Mouse (Mus musculus): ENCODE results near the gene Ndst4. TPM values are rescaled to one million over a fixed set of nuclear protein-coding genes. Genes with fewer than 3 reads are reported as not detected.
A peak's percentile ranks its signal among the peaks of the same experiment; 100 is the strongest.

Ndst4 gene
- polyA plus RNA-seq (2015; fragmentation: Nextera tagmentation; extraction: Ambion mirVana): 0.02 and 0.06 TPM in 2 replicates

DNA sequence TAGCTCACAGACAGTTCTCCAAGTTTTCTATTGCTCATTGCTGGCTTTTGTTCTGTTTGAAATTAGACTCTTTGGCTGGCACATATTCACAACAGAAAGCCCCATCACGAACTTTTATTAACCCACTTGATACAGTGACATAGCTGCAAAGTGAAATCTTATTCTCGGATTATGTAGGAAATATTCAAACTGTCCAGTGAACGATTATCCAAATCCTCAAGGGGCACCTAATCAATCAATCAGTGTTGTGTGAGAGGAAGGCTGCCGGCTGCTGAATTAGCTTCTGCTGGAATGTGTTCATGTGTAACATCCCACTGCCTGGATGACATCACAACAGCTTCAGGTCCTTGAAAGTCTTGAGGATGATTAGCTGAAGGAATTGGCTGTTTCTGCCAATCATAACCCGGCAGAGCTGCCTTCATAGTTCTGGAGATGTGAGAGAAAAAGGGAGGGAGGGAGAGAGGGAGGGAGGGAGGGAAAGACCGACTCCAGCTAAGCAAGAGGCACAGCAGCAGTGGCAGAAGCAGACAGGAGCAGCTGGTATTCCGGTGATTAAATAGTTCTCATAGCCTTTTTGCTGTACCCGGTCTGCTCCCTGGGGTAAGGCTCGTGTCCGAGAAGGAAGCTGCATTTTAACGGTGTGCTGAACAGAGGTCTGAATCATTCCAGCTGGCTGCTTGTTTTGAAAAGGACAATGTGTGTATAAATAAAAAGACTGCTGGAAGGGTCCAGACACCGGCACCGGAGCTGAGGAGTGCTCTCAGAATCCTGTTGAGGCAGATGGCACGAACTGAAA lies at the start of gene Ndst4:
Ndst4 (plus strand) TSS at position 476 of the 796 bp plus-strand sequence.
- no peaks in the 10 kb centered on the region for H3K4me1 ChIP-seq (ENCODE audit: insufficient read depth, low read depth, low read length)
- peak within 1 kb of the TSS; percentile 54 for H3K4me2 ChIP-seq (replicated peaks; ENCODE audit: low read depth, low read length)
- no peak within 1 kb of the TSS for H3K9ac ChIP-seq (replicated peaks; ENCODE audit: low read depth)
- H3K27ac ChIP-seq (ENCODE audit: low read length): no peak within 1 kb of the TSS
- ATAC-seq: peak; percentile 26; the same call in 1 of the 2 replicates
- TF ChIP-seq EP300 (IDR thresholded peaks at IDR 0.05): no peak
- H3K9me3 ChIP-seq (ENCODE audit: low read length): no peaks in the 10 kb centered on the region
- WGBS: 15% methylated on average over 14 of the region's 14 CpGs
- peak within 1 kb of the TSS; percentile 27 for H3K4me3 ChIP-seq (ENCODE audit: low read depth, low read length)
- peak; percentile 46 for DNase-seq (ENCODE audit: low spot score)
- no peaks in the 10 kb centered on the region for H3K36me3 ChIP-seq (ENCODE audit: insufficient read depth, low read length)
- H3K27me3 ChIP-seq (replicated peaks; ENCODE audit: insufficient read depth, low read length): no peaks in the 10 kb centered on the region

DNA sequence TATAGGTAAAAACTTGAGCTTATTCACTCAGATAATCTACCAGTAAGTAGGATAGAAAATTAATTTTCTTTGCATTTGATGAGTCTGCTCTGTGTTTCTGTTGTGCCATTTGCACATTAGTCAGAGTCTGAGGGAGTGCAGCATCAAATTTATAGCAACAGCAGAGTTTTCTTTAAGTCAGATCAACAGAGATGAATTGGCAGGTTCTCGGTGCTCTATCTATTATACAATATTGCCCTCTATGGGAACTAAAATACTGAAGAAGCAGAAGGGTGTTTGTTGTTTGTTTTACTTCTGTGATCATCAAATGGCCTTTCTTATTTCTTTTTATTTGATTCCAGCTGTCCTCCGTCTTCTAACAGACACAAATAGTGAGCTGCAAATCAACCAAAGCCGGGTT lies 6.4 kb upstream of the Ndst4 start:
- Histone ChIP-seq H3K9ac (replicated peaks; ENCODE audit: low read depth) (no peak overlapping the region), H3K4me1 (ENCODE audit: insufficient read depth, low read depth, low read length) (no peaks in the 10 kb centered on the region), H3K27me3 (replicated peaks; ENCODE audit: insufficient read depth, low read length) (no peaks in the 10 kb centered on the region), H3K4me2 (replicated peaks; ENCODE audit: low read depth, low read length) (no peak overlapping the region), H3K4me3 (ENCODE audit: low read depth, low read length) (no peak overlapping the region), H3K9me3 (ENCODE audit: low read length) (no peaks in the 10 kb centered on the region), H3K36me3 (ENCODE audit: insufficient read depth, low read length) (no peaks in the 10 kb centered on the region), H3K27ac (ENCODE audit: low read length) (no peak overlapping the region)
- WGBS: 57% methylated on average over 3 of the region's 3 CpGs
- ATAC-seq (no peak), DNase-seq (ENCODE audit: low spot score) (no peak)
- no peak for TF ChIP-seq CTCF (IDR thresholded peaks at IDR 0.05)
- TF ChIP-seq EP300 (IDR thresholded peaks at IDR 0.05): no peak

DNA sequence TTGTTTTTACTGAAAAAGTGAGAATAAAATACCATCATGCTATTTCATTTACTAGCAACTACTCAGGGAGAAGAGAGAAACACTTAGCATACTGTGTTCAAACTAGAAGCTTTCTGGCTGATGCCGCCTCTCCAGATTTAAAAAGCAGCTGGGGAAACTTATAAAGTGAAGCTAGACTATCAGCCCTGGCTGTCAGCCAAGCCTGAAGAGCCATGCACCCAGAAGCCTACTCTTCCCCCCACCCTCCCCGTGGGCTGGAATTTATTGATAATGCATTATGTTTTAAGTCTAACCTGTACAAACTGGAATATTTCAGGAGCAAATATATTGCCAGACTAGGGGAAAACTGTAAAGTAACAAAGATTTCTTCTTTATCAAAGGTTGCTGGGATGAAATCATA lies 2.6 kb downstream of the Ndst4 start:
- Histone ChIP-seq H3K27me3 (replicated peaks; ENCODE audit: insufficient read depth, low read length) (no peaks in the 10 kb centered on the region), H3K9ac (replicated peaks; ENCODE audit: low read depth) (no peak overlapping the region), H3K4me3 (ENCODE audit: low read depth, low read length) (no peak overlapping the region), H3K4me1 (ENCODE audit: insufficient read depth, low read depth, low read length) (no peaks in the 10 kb centered on the region), H3K4me2 (replicated peaks; ENCODE audit: low read depth, low read length) (no peak overlapping the region), H3K36me3 (ENCODE audit: insufficient read depth, low read length) (no peaks in the 10 kb centered on the region), H3K9me3 (ENCODE audit: low read length) (no peaks in the 10 kb centered on the region), H3K27ac (ENCODE audit: low read length) (no peak overlapping the region)
- ATAC-seq (no peak), DNase-seq (ENCODE audit: low spot score) (no peak)
- no peak for TF ChIP-seq CTCF (IDR thresholded peaks at IDR 0.05)
- TF ChIP-seq EP300 (IDR thresholded peaks at IDR 0.05): no peak
- WGBS: 38% methylated on average over 2 of the region's 2 CpGs

DNA sequence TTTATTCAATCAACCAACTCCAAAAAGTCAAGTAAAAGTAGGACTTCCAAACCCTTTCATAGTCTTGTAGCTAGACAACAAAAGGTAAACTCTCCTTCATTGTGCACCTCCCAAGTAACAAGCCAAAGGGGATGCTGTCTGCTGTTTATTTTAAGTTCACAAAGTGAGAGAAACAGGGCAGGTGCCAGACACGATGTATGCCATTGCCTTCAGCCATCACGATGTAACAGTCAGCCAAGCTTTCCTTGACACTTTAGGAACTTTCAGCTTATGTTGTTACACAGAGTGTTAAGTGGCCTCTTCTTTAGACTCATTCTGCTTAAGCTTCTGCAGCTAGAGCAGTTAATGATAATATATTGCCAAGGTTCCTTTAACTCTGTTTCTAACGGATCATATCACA lies 3.1 kb downstream of the Ndst4 start:
- no peak overlapping the region for H3K4me2 ChIP-seq (replicated peaks; ENCODE audit: low read depth, low read length)
- no peak for ATAC-seq
- WGBS: 47% methylated on average over 3 of the region's 3 CpGs

DNA sequence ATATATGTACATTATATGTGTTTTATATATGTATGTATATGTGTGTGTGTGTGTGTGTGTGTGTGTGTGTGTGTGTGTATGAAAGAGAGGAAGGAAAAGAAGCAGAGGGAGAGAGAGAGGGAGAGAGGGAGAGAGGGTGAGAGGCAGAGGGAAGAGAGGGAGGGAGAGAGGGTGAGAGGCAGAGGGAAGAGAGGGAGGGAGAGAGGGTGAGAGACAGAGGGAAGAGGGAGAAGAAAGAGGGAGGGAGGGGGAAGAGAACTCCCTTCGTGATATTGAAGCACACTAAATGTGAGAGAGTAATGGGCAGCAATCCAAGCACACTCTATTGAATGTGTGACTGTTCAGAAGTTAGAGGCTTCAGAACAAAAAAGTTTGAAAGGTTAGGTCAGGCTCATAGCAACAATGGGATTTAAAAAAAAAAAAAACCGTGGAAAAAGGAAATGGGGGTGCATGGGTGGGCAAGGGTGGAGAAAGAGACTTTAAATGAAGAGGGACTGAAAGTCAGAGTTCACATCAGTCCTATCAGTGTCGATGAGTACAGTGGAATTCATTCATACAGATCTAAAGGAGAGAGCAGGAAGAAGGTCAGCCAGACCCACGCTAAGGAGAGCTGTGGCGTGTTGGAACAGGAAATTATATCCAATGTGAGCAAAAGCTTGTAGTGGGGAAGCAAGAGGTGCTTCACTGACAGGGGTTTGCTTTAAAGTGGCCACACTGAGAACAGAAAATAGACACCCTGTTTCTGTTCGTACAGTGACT lies 63.2 kb downstream of the Ndst4 start:
- H3K4me2 ChIP-seq (replicated peaks; ENCODE audit: low read depth, low read length): no peak overlapping the region
- DNase-seq (ENCODE audit: low spot score) (no peak), ATAC-seq (no peak)
- no peaks in the 10 kb centered on the region for H3K9me3 ChIP-seq (ENCODE audit: low read length)
- H3K4me3 ChIP-seq (ENCODE audit: low read depth, low read length): no peak overlapping the region
- 20% methylated on average over 6 of the region's 6 CpGs for WGBS
- no peaks in the 10 kb centered on the region for H3K27me3 ChIP-seq (replicated peaks; ENCODE audit: insufficient read depth, low read length)
- H3K4me1 ChIP-seq (ENCODE audit: insufficient read depth, low read depth, low read length): no peaks in the 10 kb centered on the region
- no peak overlapping the region for H3K9ac ChIP-seq (replicated peaks; ENCODE audit: low read depth)
- no peak overlapping the region for H3K27ac ChIP-seq (ENCODE audit: low read length)
- no peak for TF ChIP-seq EP300 (IDR thresholded peaks at IDR 0.05)
- no peak for TF ChIP-seq CTCF (IDR thresholded peaks at IDR 0.05)
- H3K36me3 ChIP-seq (ENCODE audit: insufficient read depth, low read length): no peaks in the 10 kb centered on the region

More for the DNA sequence above, 3.1 kb downstream of the Ndst4 start:
- H3K9me3 ChIP-seq (ENCODE audit: low read length): no peaks in the 10 kb centered on the region
- no peak overlapping the region for H3K9ac ChIP-seq (replicated peaks; ENCODE audit: low read depth)
- H3K4me3 ChIP-seq (ENCODE audit: low read depth, low read length): no peak overlapping the region
- TF ChIP-seq CTCF (IDR thresholded peaks at IDR 0.05): no peak
- TF ChIP-seq EP300 (IDR thresholded peaks at IDR 0.05): no peak
- no peaks in the 10 kb centered on the region for H3K4me1 ChIP-seq (ENCODE audit: insufficient read depth, low read depth, low read length)
- no peak overlapping the region for H3K27ac ChIP-seq (ENCODE audit: low read length)
- H3K27me3 ChIP-seq (replicated peaks; ENCODE audit: insufficient read depth, low read length): no peaks in the 10 kb centered on the region
- no peaks in the 10 kb centered on the region for H3K36me3 ChIP-seq (ENCODE audit: insufficient read depth, low read length)
- DNase-seq (ENCODE audit: low spot score): no peak

DNA sequence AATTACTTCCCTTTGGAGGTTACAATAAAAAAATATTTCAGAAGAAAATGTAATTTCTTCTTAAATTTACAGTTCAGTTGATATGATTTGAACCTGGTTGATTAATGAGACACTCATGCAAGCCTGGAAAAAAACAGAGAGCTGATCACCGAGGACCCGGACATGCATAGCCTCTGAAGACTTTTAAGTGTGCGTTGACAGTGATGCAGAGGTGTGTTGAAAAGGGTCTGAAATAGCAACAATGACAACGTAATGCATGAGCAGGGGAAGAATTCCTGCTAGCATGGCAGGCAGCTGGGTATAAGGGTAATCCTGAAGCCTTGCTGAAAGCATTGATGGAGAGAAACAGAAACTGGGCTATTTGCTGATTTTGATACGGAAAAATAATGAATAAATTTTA lies 106.2 kb downstream of the Ndst4 start:
- TF ChIP-seq EP300 (IDR thresholded peaks at IDR 0.05) (no peak), CTCF (IDR thresholded peaks at IDR 0.05) (no peak)
- Histone ChIP-seq H3K27ac (ENCODE audit: low read length) (no peak overlapping the region), H3K36me3 (ENCODE audit: insufficient read depth, low read length) (no peaks in the 10 kb centered on the region), H3K4me2 (replicated peaks; ENCODE audit: low read depth, low read length) (no peak overlapping the region), H3K27me3 (replicated peaks; ENCODE audit: insufficient read depth, low read length) (no peaks in the 10 kb centered on the region), H3K9ac (replicated peaks; ENCODE audit: low read depth) (no peak overlapping the region), H3K4me3 (ENCODE audit: low read depth, low read length) (no peak overlapping the region), H3K9me3 (ENCODE audit: low read length) (no peaks in the 10 kb centered on the region), H3K4me1 (ENCODE audit: insufficient read depth, low read depth, low read length) (no peaks in the 10 kb centered on the region)
- WGBS: 49% methylated on average over 5 of the region's 5 CpGs
- DNase-seq (ENCODE audit: low spot score) (no peak), ATAC-seq (no peak)

Measured in lung, postnatal 0 days (tissue).